Comparison of ENCODE assay signal across 22 mouse cellular contexts in the genomic region with DNA sequence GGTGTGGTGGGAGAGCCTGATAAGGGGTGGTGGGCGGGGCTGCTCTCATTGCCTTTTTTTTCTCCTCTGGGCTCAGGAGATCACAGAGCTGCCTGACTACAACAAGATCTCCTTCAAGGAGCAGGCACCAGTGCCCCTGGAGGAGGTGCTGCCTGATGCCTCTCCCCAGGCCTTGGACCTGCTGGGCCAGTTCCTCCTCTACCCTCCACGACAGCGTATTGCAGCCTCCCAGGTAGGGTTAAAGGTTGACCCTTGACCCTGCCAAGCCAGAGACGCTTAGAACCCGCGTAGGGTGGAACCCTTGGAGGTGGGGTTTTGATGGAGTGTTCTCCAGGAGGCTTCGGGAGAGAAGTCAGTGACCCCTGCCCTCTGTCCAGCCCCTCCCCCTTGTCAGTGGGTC. TPM values are rescaled to one million over a fixed set of nuclear protein-coding genes. Genes with fewer than 3 reads are reported as not detected.
DNase-seq lines count a peak whose midpoint lies in the region; ATAC-seq and TF ChIP-seq lines count a peak whose summit lies in the region.
"Had no signal": no experiment of that assay in that cellular context is flagged by ENCODE, and none has a peak within 500 bp of the region (broad histone marks: within the 10 kb centered on the region; RNA-seq: fewer than 3 reads in every experiment).

No protein-coding gene starts in this region.

- WGBS in kidney, adult 2 months: 55% methylated on average over 7 of the region's 7 CpGs
- 66% methylated on average over 7 of the region's 7 CpGs for WGBS in liver, embryonic 14.5 days (ENCODE audit: insufficient replicate concordance)
- WGBS in liver, embryonic 11.5 days: 54% methylated on average over 7 of the region's 7 CpGs
- WGBS in intestine, embryonic 15.5 days: 42% methylated on average over 7 of the region's 7 CpGs
- WGBS in intestine, postnatal 0 days: 41% methylated on average over 7 of the region's 7 CpGs

- TF ChIP-seq EP300 in liver, embryonic 14.5 days (IDR thresholded peaks at IDR 0.05; ENCODE audit: low read depth): no peak

- no peaks in the 10 kb centered on the region for H3K9me3 ChIP-seq in liver, embryonic 14.5 days (ENCODE audit: control insufficient read depth, low read length)
- H3K9me3 ChIP-seq in liver, embryonic 11.5 days (ENCODE audit: control insufficient read depth, low read length): no peaks in the 10 kb centered on the region
- H3K9me3 ChIP-seq in intestine, embryonic 15.5 days: no peaks in the 10 kb centered on the region
- H3K9me3 ChIP-seq in intestine, postnatal 0 days (ENCODE audit: control insufficient read depth): no peaks in the 10 kb centered on the region
- H3K9me3 ChIP-seq: forebrain, embryonic 15.5 days; heart, embryonic 15.5 days; hindbrain, embryonic 13.5 days had no signal

- no peak for TF ChIP-seq CTCF in kidney, adult 2 months (conservative IDR thresholded peaks at IDR 0.05; ENCODE audit: insufficient read depth, insufficient read length, low read depth, low read length)
- 0 out of 2 replicates have a peak, but pooled peaks have one; percentile 1 for TF ChIP-seq CTCF in liver, embryonic 14.5 days (IDR thresholded peaks at IDR 0.05; ENCODE audit: low read depth)
- no peak for TF ChIP-seq CTCF in intestine, postnatal 0 days (IDR thresholded peaks at IDR 0.05; ENCODE audit: low read depth)

- no peak overlapping the region for H3K27ac ChIP-seq in kidney, adult 2 months (ENCODE audit: insufficient read depth, low read depth, low read length)
- no peak overlapping the region for H3K27ac ChIP-seq in liver, embryonic 14.5 days
- H3K27ac ChIP-seq in liver, embryonic 11.5 days (ENCODE audit: low read depth, low read length): no peak overlapping the region
- no peak overlapping the region for H3K27ac ChIP-seq in intestine, embryonic 15.5 days
- H3K27ac ChIP-seq in intestine, postnatal 0 days (ENCODE audit: low read depth, low read length): no peak overlapping the region
- H3K27ac ChIP-seq: forebrain, embryonic 15.5 days; heart, embryonic 15.5 days; hindbrain, embryonic 13.5 days had no signal

- no peak for ATAC-seq in liver, embryonic 14.5 days (ENCODE audit: insufficient read depth)
- no peak for ATAC-seq in liver, embryonic 11.5 days (replicated peaks; ENCODE audit: low FRiP score)
- ATAC-seq in intestine, embryonic 15.5 days: peak; percentile 64
- peak; percentile 41 for ATAC-seq in intestine, postnatal 0 days
- ATAC-seq: forebrain, embryonic 15.5 days had no signal

- no peaks in the 10 kb centered on the region for H3K27me3 ChIP-seq in kidney, adult 2 months (replicated peaks; ENCODE audit: control insufficient read depth, insufficient read depth, low read length)
- H3K27me3 ChIP-seq in liver, embryonic 14.5 days (ENCODE audit: control insufficient read depth, insufficient read depth, low read length): no peaks in the 10 kb centered on the region
- no peaks in the 10 kb centered on the region for H3K27me3 ChIP-seq in liver, embryonic 11.5 days (replicated peaks; ENCODE audit: control insufficient read depth, insufficient read depth, low read length)
- H3K27me3 ChIP-seq in intestine, embryonic 15.5 days (replicated peaks): no peaks in the 10 kb centered on the region
- no peaks in the 10 kb centered on the region for H3K27me3 ChIP-seq in intestine, postnatal 0 days (replicated peaks; ENCODE audit: control insufficient read depth, insufficient read depth, low read length)
- H3K27me3 ChIP-seq: forebrain, embryonic 15.5 days; heart, embryonic 15.5 days; hindbrain, embryonic 13.5 days had no signal

- no peak overlapping the region for H3K4me3 ChIP-seq in kidney, adult 2 months (ENCODE audit: insufficient read depth, low read depth, low read length)
- no peak overlapping the region for H3K4me3 ChIP-seq in liver, embryonic 14.5 days (ENCODE audit: insufficient read depth in 1 of 2, low read depth in 2 of 2, low read length in 2 of 2)
- no peak overlapping the region for H3K4me3 ChIP-seq in liver, embryonic 11.5 days (ENCODE audit: low read depth, low read length)
- no peak overlapping the region for H3K4me3 ChIP-seq in intestine, embryonic 15.5 days (replicated peaks)
- H3K4me3 ChIP-seq in intestine, postnatal 0 days (ENCODE audit: low read depth, low read length): no peak overlapping the region
- H3K4me3 ChIP-seq: forebrain, embryonic 15.5 days; heart, embryonic 15.5 days; hindbrain, embryonic 13.5 days had no signal

- DNase-seq in kidney, adult 2 months: peak; percentile 26
- DNase-seq in kidney, adult 18-20 months: no peak
- DNase-seq in liver, embryonic 14.5 days (ENCODE audit: low read depth in 3 of 3, low spot score in 3 of 3): no peak
- no peak for DNase-seq in liver, embryonic 11.5 days (ENCODE audit: low spot score)
- DNase-seq in left cerebral cortex, postnatal 10 days (ENCODE audit: extremely low spot score in 1 of 2, low spot score in 2 of 2): no peak
- no peak for DNase-seq in MN1 (ENCODE audit: low spot score)
- DNase-seq: adrenal gland, postnatal 10 days; cerebellum, adult 18-20 months; cerebellum, postnatal 10 days; gastrocnemius, postnatal 36 days; heart, adult 18-20 months; heart, postnatal 14 days had no signal

- H3K9ac ChIP-seq in liver, embryonic 14.5 days (replicated peaks): no peak overlapping the region
- H3K9ac ChIP-seq in liver, embryonic 11.5 days (ENCODE audit: low read depth, low read length): no peak overlapping the region
- H3K9ac ChIP-seq in intestine, embryonic 15.5 days: no peak overlapping the region
- H3K9ac ChIP-seq in intestine, postnatal 0 days (ENCODE audit: low read depth, low read length): no peak overlapping the region
- H3K9ac ChIP-seq: forebrain, embryonic 15.5 days; heart, embryonic 15.5 days; hindbrain, embryonic 13.5 days had no signal

- H3K4me1 ChIP-seq in kidney, adult 2 months (ENCODE audit: control insufficient read depth, insufficient read depth, low read length): peaks cover 3% of the 10 kb centered on the region; the same call in 1 of the 2 replicates
- peaks cover 0 to 4% of the 10 kb centered on the region in 2 experiments; a peak in 2 of 4 replicates for H3K4me1 ChIP-seq in liver, embryonic 14.5 days (replicated peaks; ENCODE audit: control insufficient read depth in 2 of 2, insufficient read depth in 2 of 2, low read length in 1 of 2)
- peaks cover 5% of the 10 kb centered on the region; the same call in 1 of the 2 replicates for H3K4me1 ChIP-seq in liver, embryonic 11.5 days (replicated peaks; ENCODE audit: control insufficient read depth, insufficient read depth, low read length)
- peaks cover 9% of the 10 kb centered on the region for H3K4me1 ChIP-seq in intestine, embryonic 15.5 days (replicated peaks)
- H3K4me1 ChIP-seq in intestine, postnatal 0 days (replicated peaks; ENCODE audit: control insufficient read depth, insufficient read depth, low read length): no peaks in the 10 kb centered on the region

- no peak for TF ChIP-seq POLR2A in kidney, adult 2 months (IDR thresholded peaks at IDR 0.05; ENCODE audit: low read depth, low read length)

- H3K36me3 ChIP-seq in kidney, adult 2 months (ENCODE audit: control insufficient read depth, insufficient read depth, low read length): no peaks in the 10 kb centered on the region
- H3K36me3 ChIP-seq in liver, embryonic 14.5 days (replicated peaks; ENCODE audit: control insufficient read depth, insufficient read depth, low read depth): no peaks in the 10 kb centered on the region
- no peaks in the 10 kb centered on the region for H3K36me3 ChIP-seq in liver, embryonic 11.5 days (ENCODE audit: control insufficient read depth, insufficient read depth, low read length)
- no peaks in the 10 kb centered on the region for H3K36me3 ChIP-seq in intestine, embryonic 15.5 days
- H3K36me3 ChIP-seq in intestine, postnatal 0 days (ENCODE audit: control insufficient read depth, insufficient read depth): no peaks in the 10 kb centered on the region
- H3K36me3 ChIP-seq: heart, embryonic 15.5 days had no signal

- intact Hi-C loops in left cerebral cortex, postnatal 10 days (cut with DNase I): loop anchor here (5.0 to 10.0 kb wide), 2 partner anchors 190 to 253 kb away; no protein-coding TSS in a partner anchor

- H3K4me2 ChIP-seq in liver, embryonic 14.5 days (ENCODE audit: low read depth): no peak overlapping the region
- no peak overlapping the region for H3K4me2 ChIP-seq in liver, embryonic 11.5 days
- H3K4me2 ChIP-seq in intestine, embryonic 15.5 days (replicated peaks): no peak overlapping the region
- no peak overlapping the region for H3K4me2 ChIP-seq in intestine, postnatal 0 days (replicated peaks; ENCODE audit: low read depth)
- H3K4me2 ChIP-seq: forebrain, embryonic 15.5 days; heart, embryonic 11.5 days; heart, embryonic 15.5 days; hindbrain, embryonic 13.5 days had no signal

RNA-seq across cellular contexts. Expression of gene Cdk20, which starts 5.7 kb away (rescaled TPM):
- polyA plus RNA-seq in kidney, adult 2 months (2012; rRNA removed): 10.4 and 12.7 TPM in 2 replicates
- polyA plus RNA-seq in liver, embryonic 14.5 days (2012; rRNA removed): 3.6 and 3.7 TPM in 2 replicates
- 2.7 and 3.4 TPM in 2 replicates for polyA plus RNA-seq in liver, embryonic 14.5 days (2014; fragmentation: Nextera tagmentation; extraction: Ambion mirVana)
- 6.4 and 7.9 TPM in 2 replicates for polyA plus RNA-seq in liver, embryonic 11.5 days (2014; fragmentation: Nextera tagmentation; extraction: Ambion mirVana)
- 7.9 and 8.6 TPM in 2 replicates for polyA plus RNA-seq in intestine, embryonic 15.5 days (2015; fragmentation: Nextera tagmentation; extraction: Ambion mirVana)
- polyA plus RNA-seq in intestine, postnatal 0 days (2015; fragmentation: Nextera tagmentation; extraction: Ambion mirVana): 4.1 and 4.3 TPM in 2 replicates
- total RNA-seq in left cerebral cortex, postnatal 10 days (2021): 10 to 100 TPM; 13.0 to 13.3 TPM

RNA-seq across cellular contexts. Expression of gene Fam240b, which starts 59.8 kb away (rescaled TPM):
- not detected in 2 replicates for polyA plus RNA-seq in kidney, adult 2 months (2012; rRNA removed)
- not detected in 2 replicates for polyA plus RNA-seq in liver, embryonic 14.5 days (2012; rRNA removed)
- not detected in 2 replicates for polyA plus RNA-seq in liver, embryonic 14.5 days (2014; fragmentation: Nextera tagmentation; extraction: Ambion mirVana)
- polyA plus RNA-seq in liver, embryonic 11.5 days (2014; fragmentation: Nextera tagmentation; extraction: Ambion mirVana): not detected in 2 replicates
- polyA plus RNA-seq in intestine, embryonic 15.5 days (2015; fragmentation: Nextera tagmentation; extraction: Ambion mirVana): not detected in 2 replicates
- polyA plus RNA-seq in intestine, postnatal 0 days (2015; fragmentation: Nextera tagmentation; extraction: Ambion mirVana): not detected in 2 replicates
- not detected for total RNA-seq in left cerebral cortex, postnatal 10 days (2021)
- total RNA-seq: adrenal gland, postnatal 10 days; ES-E14; gastrocnemius, postnatal 36 days; heart, adult 18-20 months; heart, postnatal 14 days; hematopoietic stem cell, adult 5-6 weeks had no signal
- polyA plus RNA-seq: embryonic facial prominence, embryonic 11.5 days; forebrain, embryonic 11.5 days; forebrain, embryonic 15.5 days; heart, embryonic 11.5 days; heart, embryonic 15.5 days; hindbrain, embryonic 13.5 days had no signal

Comparison
In these comparisons a context has a peak if more than half of its experiments do, and no peak if none do; other contexts are left out.
1. ATAC-seq: peak in intestine, embryonic 15.5 days (single experiment) and intestine, postnatal 0 days (single experiment); none in liver, embryonic 14.5 days (single experiment) and liver, embryonic 11.5 days (single experiment).